Mouse (Mus musculus) left cerebral cortex, postnatal 14 days (tissue): Measurements from ENCODE around the gene Gdpd3. TPM values are rescaled to one million over a fixed set of nuclear protein-coding genes. Genes with fewer than 3 reads are reported as not detected.

ENCODE experiments used
- DNase-seq, 2 experiments: peaks; one replicate each; pipeline ENCODE4 v3.0.0; 2021 to 2022; ENCODE audit warnings: low spot score in 2 of 2, mixed read lengths in 1 of 2
- intact Hi-C: fragments of 180-260 bp; cut with DNase I; formaldehyde crosslinking; loops from one replicate; pipeline ENCODE4 v1.15.1; 2025
- total RNA-seq, 2 experiments: library from RNA; stranded (reverse); gene quantifications; 2 replicates each; pipeline ENCODE4 v1.2.3; 2021

Gdpd3 gene
- total RNA-seq, 2 experiments from 2014 or later: 2.0 to 2.5 TPM

DNA sequence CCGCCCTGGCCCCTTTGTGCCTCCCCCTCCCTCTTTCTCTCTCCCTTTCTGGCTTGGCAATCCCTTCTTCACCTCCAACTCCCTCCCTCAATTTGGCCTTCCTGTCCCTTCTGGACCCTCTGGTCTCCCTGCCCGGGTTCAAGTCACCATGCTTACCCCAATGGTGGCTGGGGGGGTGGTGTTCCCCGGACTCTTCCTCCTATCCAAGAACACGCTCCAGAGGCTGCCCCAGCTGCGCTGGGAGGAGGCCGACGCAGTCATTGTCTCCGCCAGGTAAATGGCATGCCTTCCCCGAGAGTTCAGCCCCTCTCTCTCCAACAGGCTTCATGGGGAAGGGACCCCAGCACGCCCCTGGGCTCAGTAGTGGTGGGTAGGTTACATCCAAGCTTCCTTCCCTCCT lies 57.8 kb downstream of the Gdpd3 start:
- no peak for DNase-seq
- intact Hi-C loops: loop anchor here (5.0 kb wide), 1 partner anchor 118 kb away; no protein-coding TSS in a partner anchor

Other genes starting within 250 kb of the Gdpd3 start
- gene Eif3c, start 199.9 kb upstream of the Gdpd3 start, total RNA-seq: 100 to 1,000 TPM; 182 to 186 TPM
- under 1 TPM; 0.26 to 0.32 TPM for gene Apobr, start 181.4 kb upstream of the Gdpd3 start, total RNA-seq
- gene Cln3, start 180.5 kb upstream of the Gdpd3 start, total RNA-seq: 10 to 100 TPM; 20.4 to 21.5 TPM
- gene Il27, start 171.4 kb upstream of the Gdpd3 start, total RNA-seq: not detected
- gene Nupr1, start 135.5 kb upstream of the Gdpd3 start, total RNA-seq: 10 to 100 TPM; 11.5 to 15.9 TPM
- 10 to 100 TPM; 32.0 to 33.8 TPM for gene Sgf29, start 117.0 kb upstream of the Gdpd3 start, total RNA-seq
- 10 to 100 TPM in 1 of 2 experiments, 1 to 10 TPM in 1; 6.7 to 12.7 TPM for gene Sult1a1, start 89.9 kb upstream of the Gdpd3 start, total RNA-seq
- 100 to 1,000 TPM; 108 to 113 TPM for gene Bola2, start 70.9 kb upstream of the Gdpd3 start, total RNA-seq
- 10 to 100 TPM; 13.6 to 15.9 TPM for gene Slx1b, start 70.5 kb upstream of the Gdpd3 start, total RNA-seq
- gene Coro1a, start 58.5 kb upstream of the Gdpd3 start, total RNA-seq: 100 to 1,000 TPM; 173 to 185 TPM
- gene Mapk3, start 6.7 kb upstream of the Gdpd3 start, total RNA-seq: 100 to 1,000 TPM; 209 to 214 TPM
- gene Ypel3, start 10.6 kb downstream of the Gdpd3 start, total RNA-seq: 100 to 1,000 TPM; 247 to 269 TPM
- gene Tbx6, start 15.1 kb downstream of the Gdpd3 start, total RNA-seq: under 1 TPM; 0.51 to 0.92 TPM
- gene Ppp4c, start 26.2 kb downstream of the Gdpd3 start, total RNA-seq: 10 to 100 TPM; 48.9 to 49.6 TPM
- 100 to 1,000 TPM; 117 to 118 TPM for gene Fam57b, start 31.3 kb downstream of the Gdpd3 start, total RNA-seq
- not detected for gene 4930451I11Rik, start 65.3 kb downstream of the Gdpd3 start, total RNA-seq
- 10 to 100 TPM; 54.8 to 62.4 TPM for gene Doc2a, start 81.1 kb downstream of the Gdpd3 start, total RNA-seq
- 10 to 100 TPM; 30.2 to 32.1 TPM for gene Hirip3, start 95.6 kb downstream of the Gdpd3 start, total RNA-seq
- gene Ino80e, start 96.0 kb downstream of the Gdpd3 start, total RNA-seq: 10 to 100 TPM; 51.8 to 52.2 TPM
- 100 to 1,000 TPM; 163 to 169 TPM for gene Taok2, start 118.4 kb downstream of the Gdpd3 start, total RNA-seq
- 10 to 100 TPM; 21.1 to 23.7 TPM for gene Tmem219, start 156.6 kb downstream of the Gdpd3 start, total RNA-seq
- gene Kctd13, start 162.5 kb downstream of the Gdpd3 start, total RNA-seq: 100 to 1,000 TPM; 144 to 151 TPM
- gene Asphd1, start 183.2 kb downstream of the Gdpd3 start, total RNA-seq: 10 to 100 TPM; 49.1 to 52.0 TPM
- 100 to 1,000 TPM; 335 to 339 TPM for gene Sez6l2, start 184.2 kb downstream of the Gdpd3 start, total RNA-seq
- 100 to 1,000 TPM; 187 to 196 TPM for gene Cdipt, start 209.6 kb downstream of the Gdpd3 start, total RNA-seq
- gene Cdiptos, start 209.8 kb downstream of the Gdpd3 start, total RNA-seq: under 1 TPM in 1 of 2 experiments, not detected in 1; 0.42 TPM
- 1 to 10 TPM; 4.9 to 5.1 TPM for gene Mvp, start 248.3 kb downstream of the Gdpd3 start, total RNA-seq